Mouse (Mus musculus) ES-E14 (cell line): ENCODE data around the gene Zfp383.

Source experiments
- CHD2 ChIP-seq: IDR thresholded peaks from 2 replicates; pipeline ENCODE4 v1.6.1; 2014; ENCODE audit warnings: mild to moderate bottlenecking, low read depth, low read length, inconsistent platforms
- HCFC1 ChIP-seq: IDR thresholded peaks from 2 replicates; pipeline ENCODE4 v1.6.1; 2012; ENCODE audit warnings: low read length, inconsistent platforms, borderline replicate concordance; ENCODE audit not compliant: insufficient read depth
- MAFK ChIP-seq: IDR thresholded peaks from 2 replicates; pipeline ENCODE4 v1.6.1; 2014; ENCODE audit warnings: mild to moderate bottlenecking, low read depth, low read length, inconsistent platforms; ENCODE audit not compliant: insufficient read depth
- ZC3H11A ChIP-seq: IDR thresholded peaks from 2 replicates; pipeline ENCODE4 v1.6.1; 2012; ENCODE audit warnings: low read depth, mild to moderate bottlenecking, inconsistent platforms, low read length, borderline replicate concordance
- ZNF384 ChIP-seq: IDR thresholded peaks from 2 replicates; pipeline ENCODE4 v1.6.1; 2012; ENCODE audit warnings: low read depth, low read length, inconsistent platforms

DNA sequence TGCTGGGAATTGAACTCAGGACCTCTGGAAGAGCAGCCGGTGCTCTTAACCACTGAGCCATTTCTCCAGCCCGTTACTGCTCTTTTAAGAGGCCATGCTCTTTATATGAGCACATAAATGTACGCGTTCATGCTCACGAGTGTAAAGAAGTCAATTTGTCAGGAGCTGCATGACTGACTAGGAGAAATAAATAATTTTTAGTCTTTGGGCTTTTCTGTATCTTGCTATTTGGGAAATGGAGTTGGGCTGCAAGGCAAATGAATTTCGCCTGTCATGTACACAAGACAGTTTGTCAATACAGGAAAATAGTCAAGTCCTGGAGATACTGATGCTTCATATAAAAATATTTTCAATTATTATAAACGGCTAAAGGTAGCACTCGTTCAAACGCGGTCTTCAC is 45.1 kb downstream of the Zfp383 start:
- TF ChIP-seq MAFK (no peak), HCFC1 (no peak), ZC3H11A (no peak), ZNF384 (no peak), CHD2 (no peak)
